Mouse (Mus musculus) 3T3-L1 (cell line): ENCODE measurements around the gene Gdf9.

ENCODE experiments used
- DNase-seq: peaks from one replicate; pipeline ENCODE4 v3.0.0-alpha.2; 2015; ENCODE audit warnings: low read depth, low spot score

Gdf9 gene

GRCm38 (mm10) chr11:53445562-53445961 is 14.7 kb downstream of the Gdf9 start:
- no peak for DNase-seq

DNA sequence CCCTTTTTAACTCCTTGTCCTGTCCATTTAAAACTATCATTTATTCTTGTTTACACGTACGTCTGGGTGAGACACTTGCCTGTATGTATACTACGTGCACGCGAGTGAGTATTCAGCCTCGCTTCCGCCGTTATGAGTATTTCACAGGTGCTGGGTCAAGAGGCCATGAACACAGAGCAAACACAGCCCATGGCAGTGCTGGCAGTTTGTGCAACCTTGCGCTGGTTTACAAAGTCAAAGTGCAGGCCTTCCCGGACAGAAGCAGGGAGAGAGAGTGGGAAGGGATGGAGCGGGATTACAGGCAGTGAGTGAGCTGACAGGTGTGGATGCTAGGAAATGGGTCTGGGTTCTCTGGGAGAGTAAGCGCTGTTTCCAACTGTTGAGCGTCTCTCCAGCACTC is 15.4 kb downstream of the Gdf9 start:
- DNase-seq: no peak

GRCm38 (mm10) chr11:53447996-53448395 is 17.2 kb downstream of the Gdf9 start:
- no peak for DNase-seq

DNA sequence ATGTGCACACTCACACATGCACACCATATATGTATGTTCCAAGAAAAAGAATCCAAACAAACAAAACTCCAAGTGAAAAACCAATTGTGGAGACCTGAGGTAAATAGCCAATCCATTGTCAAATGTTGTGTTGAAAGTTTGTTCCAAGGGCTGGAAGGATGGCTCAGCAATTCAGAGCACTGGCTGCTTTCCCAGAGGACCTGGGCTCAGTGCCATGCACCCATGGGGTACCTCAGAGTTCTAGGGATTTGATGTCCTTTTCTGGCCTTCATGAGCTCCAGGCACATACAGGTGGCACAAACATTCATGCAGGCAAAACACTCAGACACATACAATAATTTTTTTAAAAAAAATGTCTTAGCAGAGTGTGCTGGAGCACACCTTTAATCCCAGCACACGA is 17.7 kb downstream of the Gdf9 start:
- no peak for DNase-seq

DNA sequence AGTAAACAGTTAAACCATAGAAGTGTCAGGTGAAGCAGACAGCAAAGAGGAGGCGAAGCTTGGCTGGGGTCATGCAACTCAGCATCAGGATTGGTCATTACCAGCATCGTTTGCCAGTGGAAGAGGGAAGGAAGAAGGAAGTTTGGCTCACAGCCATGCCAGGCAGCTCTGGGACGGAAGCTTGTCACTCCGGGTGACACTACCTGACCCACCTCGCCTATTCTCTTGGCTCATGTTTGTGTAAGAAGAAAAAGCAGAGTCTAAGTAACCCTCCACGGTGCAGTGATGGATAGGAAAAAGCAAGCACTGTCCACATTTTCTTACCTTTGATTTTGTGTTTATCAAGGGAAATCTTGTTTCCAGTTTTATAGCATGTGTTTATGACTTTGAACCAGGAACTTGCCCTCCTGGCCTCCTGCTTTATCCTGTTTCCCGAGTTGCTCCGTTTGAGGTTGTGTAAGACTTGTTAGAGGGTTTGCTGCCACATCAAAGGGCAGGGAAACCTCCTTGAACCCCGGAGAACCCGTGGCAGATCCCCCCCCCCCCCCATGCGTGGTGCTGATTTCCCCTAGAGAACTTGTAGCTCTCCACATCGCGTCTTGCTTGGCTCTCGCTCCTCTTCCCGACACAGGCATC is 19.4 kb downstream of the Gdf9 start:
- no peak for DNase-seq

GRCm38 (mm10) chr11:53451361-53451760 is 20.5 kb downstream of the Gdf9 start:
- no peak for DNase-seq

GRCm38 (mm10) chr11:53452396-53452795 is 21.6 kb downstream of the Gdf9 start:
- DNase-seq: no peak

DNA sequence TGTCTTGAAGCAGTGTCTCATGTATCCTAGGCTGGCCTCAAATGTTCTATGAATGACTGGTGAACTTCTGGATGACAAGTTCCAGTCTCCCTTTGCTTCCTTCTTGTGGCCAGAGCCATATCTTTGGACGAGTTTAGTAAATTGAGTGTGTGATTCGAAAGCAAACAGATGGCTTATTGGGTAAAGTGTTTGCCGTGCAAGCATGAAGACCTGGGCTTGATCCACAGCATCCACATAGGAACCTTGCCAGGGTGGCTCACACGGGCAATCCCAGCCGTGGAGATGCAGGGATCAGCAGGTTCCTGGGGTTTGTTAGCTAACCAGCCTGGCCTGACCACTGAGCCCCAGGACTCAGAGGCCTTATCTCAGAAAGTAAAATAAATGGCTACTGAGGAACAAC is 22.2 kb downstream of the Gdf9 start:
- no peak for DNase-seq

- peak; percentile 78 for DNase-seq
These were observed 25.9 kb downstream of the Gdf9 start, which contains the start of the genes Gm10447 and Shroom1 for GRCm38 (mm10) chr11:53456474-53457371. Gene Gm10447, minus strand, starts transcription at chr11:53457110. Gene Shroom1, plus strand, starts transcription at chr11:53457205.

DNA sequence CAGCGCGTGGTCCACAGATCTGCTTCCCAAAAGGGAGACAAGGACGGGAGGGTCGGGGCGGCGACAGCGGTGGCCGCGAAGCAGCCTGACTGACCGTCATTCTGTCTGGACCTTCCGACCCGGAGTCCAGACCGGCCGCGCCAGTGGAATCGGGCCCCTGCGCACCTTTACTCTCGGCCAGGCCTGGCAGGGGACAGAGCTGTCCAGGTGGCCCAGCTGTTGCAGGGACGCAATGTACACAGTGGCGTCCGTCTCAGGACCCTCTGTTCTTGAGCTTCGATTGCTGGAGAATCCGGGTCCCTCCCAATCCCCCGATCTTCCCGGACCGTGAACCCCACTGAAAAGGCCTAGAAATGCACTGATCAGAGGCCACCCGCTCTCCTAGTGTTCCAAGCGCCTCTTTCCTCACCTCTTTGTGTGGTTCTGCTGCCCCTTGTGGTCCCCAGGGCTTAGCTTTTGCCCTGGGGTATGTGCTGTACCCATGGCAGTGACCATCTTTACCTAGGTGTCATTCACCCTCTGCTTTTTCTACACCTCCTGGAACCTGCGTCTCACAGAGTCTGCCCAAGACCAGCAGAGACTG is 26.6 kb downstream of the Gdf9 start:
- DNase-seq: peak; percentile 37

DNA sequence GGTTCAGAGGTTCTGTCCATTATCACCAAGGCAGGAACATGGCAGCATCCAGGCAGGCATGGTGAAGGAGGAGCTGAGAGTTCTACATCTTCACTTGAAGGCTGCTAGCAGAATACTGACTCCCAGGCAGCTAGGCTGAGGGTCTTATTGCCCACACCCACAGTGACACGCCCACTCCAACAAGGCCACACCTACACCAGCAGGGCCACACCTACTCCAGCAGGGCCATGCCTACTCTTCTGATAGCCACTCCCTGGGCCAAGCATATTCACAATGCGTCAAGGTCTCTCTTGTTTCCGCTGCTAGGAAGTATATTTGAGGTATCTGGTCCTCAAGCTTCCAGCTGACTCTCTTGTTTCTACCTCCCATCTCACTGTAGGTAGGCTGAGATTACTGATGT is 28.2 kb downstream of the Gdf9 start:
- no peak for DNase-seq

- DNase-seq: peak; percentile 89
These were observed 29.4 kb downstream of the Gdf9 start for GRCm38 (mm10) chr11:53460192-53460591.

- no peak for DNase-seq
These were observed 30.9 kb downstream of the Gdf9 start for GRCm38 (mm10) chr11:53461727-53462126.

DNA sequence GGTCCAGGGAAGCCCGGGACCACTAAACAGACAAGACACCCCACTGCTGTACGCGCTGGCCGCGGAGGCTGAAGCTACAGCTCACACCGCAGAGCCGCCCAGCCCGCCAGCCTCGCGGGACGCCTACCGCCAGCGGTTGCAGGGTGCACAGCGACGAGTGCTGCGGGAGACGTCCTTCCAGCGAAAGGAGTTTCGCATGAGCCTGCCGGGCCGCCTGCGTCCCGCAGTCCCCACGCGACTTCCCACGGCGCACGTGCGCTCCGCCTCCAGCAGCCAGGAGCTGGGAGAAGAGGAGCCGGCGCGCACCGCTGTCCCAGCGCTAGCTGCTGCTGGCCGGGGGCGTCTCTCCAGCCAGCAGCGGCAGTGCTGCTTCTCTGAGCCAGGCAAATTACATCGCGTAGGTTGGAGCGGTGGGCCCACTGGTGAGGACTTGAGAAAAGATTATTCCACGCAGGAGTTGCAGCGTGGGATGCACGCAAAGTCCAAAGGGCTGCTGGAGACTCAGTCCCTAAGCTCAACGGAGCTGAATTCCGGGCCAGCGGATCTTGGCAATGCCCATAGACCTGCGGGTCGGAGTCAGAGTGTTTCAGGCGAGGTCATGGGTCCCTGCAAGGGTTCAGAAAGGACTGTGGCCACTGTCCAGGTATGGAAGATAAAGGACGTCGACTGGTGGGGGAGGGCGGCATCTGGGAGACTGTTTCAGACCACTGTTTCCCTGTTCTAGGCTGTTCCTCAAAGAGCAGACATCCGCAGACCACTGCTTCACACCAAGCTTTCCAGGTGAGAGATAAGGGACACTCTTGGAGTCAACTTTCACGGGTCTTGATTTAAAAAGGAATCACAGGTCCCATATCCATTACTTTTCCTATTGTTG is 33.0 kb downstream of the Gdf9 start:
- no peak for DNase-seq

- DNase-seq: no peak
These were observed 35.6 kb downstream of the Gdf9 start for GRCm38 (mm10) chr11:53466231-53466971.

GRCm38 (mm10) chr11:53469294-53469967 is 38.6 kb downstream of the Gdf9 start:
- no peak for DNase-seq

GRCm38 (mm10) chr11:53469968-53470695 is 39.3 kb downstream of the Gdf9 start, which contains the start of gene Gm9837:
Gene Gm9837, minus strand, starts transcription at chr11:53470479.
- DNase-seq: peak; percentile 91

DNA sequence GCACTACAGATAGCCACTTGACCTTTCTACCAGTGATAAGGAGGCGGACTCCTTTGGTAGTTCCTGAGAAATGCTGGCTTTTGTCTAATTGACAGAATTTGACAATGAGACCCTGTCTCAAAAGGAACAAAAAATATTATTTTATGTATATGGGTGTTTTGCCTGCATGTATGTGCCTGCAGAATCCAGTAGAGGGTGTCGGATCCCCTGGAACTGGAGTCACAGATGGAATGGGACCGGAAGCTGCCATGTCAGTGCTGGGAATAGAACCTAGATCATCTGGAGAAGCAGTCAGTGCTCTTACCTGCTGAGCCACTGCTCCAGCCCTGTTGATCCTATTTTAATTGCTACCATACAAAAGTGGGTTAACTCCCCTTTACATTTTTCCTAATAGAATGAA is 41.9 kb downstream of the Gdf9 start:
- DNase-seq: no peak

DNA sequence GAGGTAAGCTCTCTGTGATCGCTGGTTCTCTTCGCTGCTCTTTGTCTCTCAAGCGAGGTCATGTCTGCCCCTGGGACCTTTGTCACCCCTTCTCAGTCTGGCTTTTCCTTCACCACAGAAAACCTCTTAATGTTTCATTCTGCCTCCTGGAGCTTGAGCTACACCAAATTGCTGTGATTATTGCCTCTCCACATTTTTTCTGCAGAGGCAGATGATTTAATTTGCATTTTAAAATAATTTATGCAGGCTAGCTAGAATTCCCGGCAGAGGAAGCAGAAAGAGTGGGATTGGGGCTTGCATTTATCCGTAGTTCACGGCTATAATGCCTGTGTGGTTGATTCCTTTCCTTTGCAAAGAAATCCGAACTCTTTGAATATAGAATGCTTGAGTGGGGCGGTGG is 44.8 kb downstream of the Gdf9 start:
- no peak for DNase-seq

GRCm38 (mm10) chr11:53477833-53478232 is 47.0 kb downstream of the Gdf9 start:
- no peak for DNase-seq
